Mouse (Mus musculus) MEL (cell line): ENCODE measurements at regions not wholly inside any gene's neighbourhood (a gene's known extent, or its start where the extent isn't known, plus 50 kb on each side); places are given as distances from the start of the nearest gene placed in this dataset.
A peak's percentile ranks its signal among the peaks of the same experiment; 100 is the strongest.

Experiments
- DNase-seq: peaks from one replicate; pipeline ENCODE4 v3.0.0; 2011; ENCODE audit warnings: low read depth, low spot score
- H3K27ac ChIP-seq: 2 replicates; pipeline ENCODE4 v1.5.1; 2012; ENCODE audit warnings: low read depth, mild to moderate bottlenecking, control low read depth, low read length, moderate library complexity; ENCODE audit not compliant: control insufficient read depth
- H3K27me3 ChIP-seq, 2 experiments: fragments of 150-350 bp in 1 of 2; sonication (generic) in 1 of 2; 2 replicates each; pipeline ENCODE4 v1.6.1; 2012; ENCODE audit warnings: low read length in 2 of 2, mild to moderate bottlenecking in 2 of 2, improper control_type of control experiment in 1 of 2, moderate library complexity in 1 of 2; ENCODE audit not compliant: insufficient read depth in 2 of 2, control insufficient read depth in 1 of 2
- H3K36me3 ChIP-seq, 2 experiments: 2 replicates each; pipeline ENCODE4 v1.6.1; 2012 to 2014; ENCODE audit warnings: low read length in 2 of 2, improper control_type of control experiment in 1 of 2, inconsistent platforms in 1 of 2, mild to moderate bottlenecking in 1 of 2; ENCODE audit not compliant: insufficient read depth in 2 of 2, control insufficient read depth in 1 of 2
- H3K4me1 ChIP-seq, 2 experiments: fragments of 150-350 bp in 1 of 2; sonication (generic) in 1 of 2; 2 replicates each; pipeline ENCODE4 v1.6.1; 2012; ENCODE audit warnings: low read length in 2 of 2, improper control_type of control experiment in 1 of 2, mild to moderate bottlenecking in 1 of 2; ENCODE audit not compliant: insufficient read depth in 2 of 2, control insufficient read depth in 1 of 2
- H3K4me3 ChIP-seq, 2 experiments: fragments of 150-350 bp in 1 of 2; sonication (generic) in 1 of 2; 2 replicates each; pipeline ENCODE4 v1.5.1; 2012; ENCODE audit warnings: low read depth in 2 of 2, low read length in 2 of 2, mild to moderate bottlenecking in 2 of 2, moderate library complexity in 2 of 2, control low read depth in 1 of 2, improper control_type of control experiment in 1 of 2; ENCODE audit not compliant: control insufficient read depth in 1 of 2, insufficient read depth in 1 of 2
- H3K79me2 ChIP-seq: 2 replicates; pipeline ENCODE4 v1.6.1; 2012; ENCODE audit warnings: mild to moderate bottlenecking, low read length, moderate library complexity; ENCODE audit not compliant: control insufficient read depth, poor library complexity, insufficient read depth
- H3K9ac ChIP-seq: 2 replicates; pipeline ENCODE4 v1.6.1; 2012; ENCODE audit warnings: low read depth, mild to moderate bottlenecking, control low read depth, low read length, moderate library complexity; ENCODE audit not compliant: control insufficient read depth, poor library complexity, severe bottlenecking
- H3K9me3 ChIP-seq: fragments of 150-350 bp; sonication (generic); replicated peaks from 2 replicates; pipeline ENCODE4 v1.6.1; 2012; ENCODE audit warnings: mild to moderate bottlenecking, low read length, improper control_type of control experiment, moderate library complexity; ENCODE audit not compliant: insufficient read depth
- CHD1 ChIP-seq: IDR thresholded peaks from 2 replicates; pipeline ENCODE4 v1.6.1; 2012; ENCODE audit warnings: low read depth, mild to moderate bottlenecking, inconsistent platforms, low read length, improper control_type of control experiment
- CHD2 ChIP-seq: IDR thresholded peaks from 2 replicates; pipeline ENCODE4 v1.6.1; 2011; ENCODE audit warnings: low read length, improper control_type of control experiment
- CTCF ChIP-seq, 3 experiments: IDR thresholded peaks in 2 of 3; conservative IDR thresholded peaks in 1 of 3; 2 replicates each; pipeline ENCODE4 v1.5.1; 2011 to 2012; ENCODE audit warnings: low read length in 3 of 3, low read depth in 2 of 3, mild to moderate bottlenecking in 2 of 3, improper control_type of control experiment in 1 of 3, inconsistent platforms in 1 of 3, mixed read lengths in 1 of 3, moderate library complexity in 1 of 3; ENCODE audit not compliant: control insufficient read depth in 1 of 3, insufficient read depth in 1 of 3, poor library complexity in 1 of 3, severe bottlenecking in 1 of 3
- EP300 ChIP-seq, 2 experiments: IDR thresholded peaks; 2 replicates each; pipeline ENCODE4 v1.6.1; 2011; ENCODE audit warnings: improper control_type of control experiment in 2 of 2, low read length in 2 of 2, low read depth in 1 of 2, mild to moderate bottlenecking in 1 of 2
- GATA1 ChIP-seq: IDR thresholded peaks from 2 replicates; pipeline ENCODE4 v1.6.1; 2011; ENCODE audit warnings: low read depth, low read length, improper control_type of control experiment
- JUND ChIP-seq: IDR thresholded peaks from 2 replicates; pipeline ENCODE4 v1.6.1; 2011; ENCODE audit warnings: low read depth, mild to moderate bottlenecking, improper control_type of control experiment, low read length
- MAFK ChIP-seq: IDR thresholded peaks from 2 replicates; pipeline ENCODE4 v1.6.1; 2011; ENCODE audit warnings: low read depth, mild to moderate bottlenecking, low read length, improper control_type of control experiment, borderline replicate concordance
- MAX ChIP-seq: IDR thresholded peaks from 2 replicates; pipeline ENCODE4 v1.6.1; 2011; ENCODE audit warnings: low read length, improper control_type of control experiment
- MEF2A ChIP-seq: IDR thresholded peaks from 2 replicates; pipeline ENCODE4 v1.6.1; 2014; ENCODE audit warnings: low read depth, mild to moderate bottlenecking, inconsistent platforms, low read length, improper control_type of control experiment; ENCODE audit not compliant: poor library complexity, insufficient replicate concordance, severe bottlenecking; ENCODE audit errors: extremely low read depth
- MYB ChIP-seq: IDR thresholded peaks from 2 replicates; pipeline ENCODE4 v1.6.1; 2011; ENCODE audit warnings: mild to moderate bottlenecking, low read depth, low read length, improper control_type of control experiment
- MYC ChIP-seq: IDR thresholded peaks from 2 replicates; pipeline ENCODE4 v1.6.1; 2011; ENCODE audit warnings: low read depth, mild to moderate bottlenecking, low read length, improper control_type of control experiment, moderate library complexity
- NELFE ChIP-seq: IDR thresholded peaks from 2 replicates; pipeline ENCODE4 v1.6.1; 2011; ENCODE audit warnings: low read depth, low read length, improper control_type of control experiment
- NRF1 ChIP-seq: IDR thresholded peaks from 2 replicates; pipeline ENCODE4 v1.6.1; 2014; ENCODE audit warnings: low read depth, mild to moderate bottlenecking, inconsistent platforms, low read length, improper control_type of control experiment, moderate library complexity; ENCODE audit not compliant: poor library complexity, insufficient read depth, severe bottlenecking
- POLR2AphosphoS2 ChIP-seq: IDR thresholded peaks from 2 replicates; pipeline ENCODE4 v1.6.1; 2011; ENCODE audit warnings: low read length, improper control_type of control experiment
- RCOR1 ChIP-seq: IDR thresholded peaks from 2 replicates; pipeline ENCODE4 v1.6.1; 2012; ENCODE audit warnings: low read depth, mild to moderate bottlenecking, inconsistent platforms, low read length, improper control_type of control experiment
- SIN3A ChIP-seq: IDR thresholded peaks from 2 replicates; pipeline ENCODE4 v1.6.1; 2012; ENCODE audit warnings: low read length, improper control_type of control experiment, inconsistent platforms
- TAL1 ChIP-seq: IDR thresholded peaks from 2 replicates; pipeline ENCODE4 v1.6.1; 2012; ENCODE audit warnings: mild to moderate bottlenecking, inconsistent platforms, low read length, moderate library complexity, mixed read lengths
- TBP ChIP-seq: IDR thresholded peaks from 2 replicates; pipeline ENCODE4 v1.8.0; 2011; ENCODE audit warnings: low read depth, low read length, improper control_type of control experiment
- TCF12 ChIP-seq: IDR thresholded peaks from 2 replicates; pipeline ENCODE4 v1.6.1; 2014; ENCODE audit warnings: low read depth, mild to moderate bottlenecking, inconsistent platforms, low read length, improper control_type of control experiment, moderate library complexity
- UBTF ChIP-seq: IDR thresholded peaks from 2 replicates; pipeline ENCODE4 v1.6.1; 2012; ENCODE audit warnings: low read depth, mild to moderate bottlenecking, inconsistent platforms, low read length, improper control_type of control experiment, moderate library complexity, borderline replicate concordance; ENCODE audit not compliant: insufficient read depth
- USF1 ChIP-seq: IDR thresholded peaks from 2 replicates; pipeline ENCODE4 v1.6.1; 2014; ENCODE audit warnings: low read depth, mild to moderate bottlenecking, inconsistent platforms, low read length, improper control_type of control experiment, moderate library complexity
- ZC3H11A ChIP-seq: IDR thresholded peaks from 2 replicates; pipeline ENCODE4 v1.6.1; 2012; ENCODE audit warnings: low read depth, mild to moderate bottlenecking, inconsistent platforms, low read length, improper control_type of control experiment
- ZMIZ1 ChIP-seq: IDR thresholded peaks from 2 replicates; pipeline ENCODE4 v1.6.1; 2012; ENCODE audit warnings: low read depth, mild to moderate bottlenecking, inconsistent platforms, low read length, improper control_type of control experiment, moderate library complexity

- Histone ChIP-seq H3K9me3 (no peaks in the 10 kb centered on the region), H3K9ac (no peak overlapping the region), H3K27me3 (peaks cover 11 to 16% of the 10 kb centered on the region in 2 experiments), H3K4me3 (no peak overlapping the region), H3K79me2 (no peaks in the 10 kb centered on the region), H3K36me3 (no peaks in the 10 kb centered on the region), H3K4me1 (no peaks in the 10 kb centered on the region), H3K27ac (no peak overlapping the region)
- DNase-seq = peak; percentile 36
- TF ChIP-seq MAFK (no peak), USF1 (no peak), MYB (no peak), JUND (no peak), MEF2A (no peak), CTCF (IDR thresholded peaks at IDR 0.05 in 2 of 3, conservative IDR thresholded peaks at IDR 0.05 in 1 of 3; ENCODE audit: control insufficient read depth in 1 of 3, insufficient read depth in 1 of 3, low read depth in 2 of 3, low read length in 3 of 3, poor library complexity in 1 of 3, severe bottlenecking in 1 of 3) (no peak)
These were observed 231.1 kb downstream of the Bcl2 start for GRCm38 (mm10) chr1:106483008-106483407.

- Histone ChIP-seq H3K79me2 (no peaks in the 10 kb centered on the region), H3K9me3 (no peaks in the 10 kb centered on the region), H3K27ac (no peak overlapping the region), H3K4me1 (no peaks in the 10 kb centered on the region)
- no peak for DNase-seq
- TF ChIP-seq NRF1 = no peak
- no peak for TF ChIP-seq TAL1
- no peak for TF ChIP-seq ZMIZ1
- no peak for TF ChIP-seq RCOR1
- TF ChIP-seq MAX = no peak
- no peak for TF ChIP-seq EP300 (IDR thresholded peaks at IDR 0.05; ENCODE audit: low read depth in 1 of 2, low read length in 2 of 2)
- TF ChIP-seq SIN3A = no peak
- TF ChIP-seq, all 39 proteins: peak for 0
- Histone ChIP-seq H3K4me3 (no peak overlapping the region), H3K9ac (no peak overlapping the region), H3K36me3 (no peaks in the 10 kb centered on the region), H3K27me3 (peaks cover 10 to 20% of the 10 kb centered on the region in 2 experiments)
These were observed 236.3 kb downstream of the Bcl2 start for GRCm38 (mm10) chr1:106477670-106478355.

- no peaks in the 10 kb centered on the region for H3K79me2 ChIP-seq
- H3K36me3 ChIP-seq = peaks cover 0 to 40% of the 10 kb centered on the region in 2 experiments; a peak in 2 of 4 replicates
- peak; percentile 63 for DNase-seq
These were observed 246.1 kb downstream of the Bcl2 start for GRCm38 (mm10) chr1:106468021-106468420.

More at GRCm38 (mm10) chr1:106468021-106468420, 246.1 kb downstream of the Bcl2 start:
- no peak for TF ChIP-seq MYC
- TF ChIP-seq GATA1 = peak; percentile 47; the same call in 1 of the 2 replicates
- TF ChIP-seq NELFE = no peak
- TF ChIP-seq TBP = peak; percentile 51; the same call in 1 of the 2 replicates
- TF ChIP-seq CHD1 = no peak
- no peak for TF ChIP-seq UBTF
- no peak for TF ChIP-seq POLR2AphosphoS2
- TF ChIP-seq RCOR1 = no peak
- TF ChIP-seq ZC3H11A = no peak
- TF ChIP-seq CHD2 = no peak
- TF ChIP-seq TCF12 = 0 out of 2 replicates have a peak, but pooled peaks have one; percentile 40
- TF ChIP-seq JUND = no peak
- peak in 1 of 2 experiments; percentile 11; a peak in 1 of 4 replicates for TF ChIP-seq EP300 (IDR thresholded peaks at IDR 0.05; ENCODE audit: low read depth in 1 of 2, low read length in 2 of 2)
- TF ChIP-seq, all 39 proteins: peak for 4
- H3K4me1 ChIP-seq = peaks cover 31 to 35% of the 10 kb centered on the region in 2 experiments
- H3K27me3 ChIP-seq = no peaks in the 10 kb centered on the region
- no peak overlapping the region for H3K9ac ChIP-seq
- no peak overlapping the region; a peak in 1 of 4 replicates for H3K4me3 ChIP-seq
- H3K9me3 ChIP-seq = no peaks in the 10 kb centered on the region
- H3K27ac ChIP-seq = peak overlapping the region; percentile 6; the same call in 1 of the 2 replicates
